Mouse (Mus musculus): ENCODE data around the gene Gm45717. TPM values are rescaled to one million over a fixed set of nuclear protein-coding genes. Genes with fewer than 3 reads are reported as not detected.

The Gm45717 gene
- polyA plus RNA-seq, 2 experiments from 2014 or later = 0.82 TPM; not detected in 1

- ATAC-seq = no peak
Measured at GRCm38 (mm10) chr7:140902036-140902875, 53.5 kb downstream of the Gm45717 start.

- no peak for ATAC-seq
Measured at GRCm38 (mm10) chr7:140900220-140900619, 55.5 kb downstream of the Gm45717 start, which contains the start of gene Cox8b. Cox8b (minus strand) TSS chr7:140900446.

Other genes starting within 250 kb of the Gm45717 start
- gene Cyp2e1, start 192.2 kb downstream of the Gm45717 start, polyA plus RNA-seq (2017; shearing (Covaris generic)) = under 1 TPM in 1 of 2 experiments, not detected in 1; 0.28 TPM
- under 1 TPM in 1 of 2 experiments, not detected in 1; 0.51 TPM for gene Syce1, start 168.1 kb downstream of the Gm45717 start, polyA plus RNA-seq (2017; shearing (Covaris generic))
- gene Zfp941, start 133.8 kb downstream of the Gm45717 start, polyA plus RNA-seq (2017; shearing (Covaris generic)) = under 1 TPM; 0.20 to 0.46 TPM
- not detected for gene Urah, start 120.9 kb downstream of the Gm45717 start, polyA plus RNA-seq (2017; shearing (Covaris generic))
- gene Scgb1c1, start 110.4 kb downstream of the Gm45717 start, polyA plus RNA-seq (2017; shearing (Covaris generic)) = not detected
- not detected for gene Odf3, start 108.1 kb downstream of the Gm45717 start, polyA plus RNA-seq (2017; shearing (Covaris generic))
- gene Gm45785, start 99.6 kb downstream of the Gm45717 start, polyA plus RNA-seq (2017; shearing (Covaris generic)) = not detected
- 10 to 100 TPM; 61.4 to 67.7 TPM for gene Ric8a, start 99.0 kb downstream of the Gm45717 start, polyA plus RNA-seq (2017; shearing (Covaris generic))
- gene Bet1l, start 98.4 kb downstream of the Gm45717 start, polyA plus RNA-seq (2017; shearing (Covaris generic)) = 10 to 100 TPM; 42.8 to 60.4 TPM
- gene Psmd13, start 74.0 kb downstream of the Gm45717 start, polyA plus RNA-seq (2017; shearing (Covaris generic)) = 100 to 1,000 TPM in 1 of 2 experiments, 10 to 100 TPM in 1; 94.9 to 150 TPM
- gene Sirt3, start 73.6 kb downstream of the Gm45717 start, polyA plus RNA-seq (2017; shearing (Covaris generic)) = 10 to 100 TPM in 1 of 2 experiments, 1 to 10 TPM in 1; 9.4 to 12.6 TPM
- not detected for gene Cox8b, start 55.5 kb downstream of the Gm45717 start, polyA plus RNA-seq (2017; shearing (Covaris generic))
- not detected for gene Nlrp6, start 35.0 kb downstream of the Gm45717 start, polyA plus RNA-seq (2017; shearing (Covaris generic))
- gene Pgghg, start 14.5 kb downstream of the Gm45717 start, polyA plus RNA-seq (2017; shearing (Covaris generic)) = 10 to 100 TPM; 15.1 to 30.9 TPM
- gene Ifitm5, start 5.6 kb downstream of the Gm45717 start, polyA plus RNA-seq (2017; shearing (Covaris generic)) = not detected
- gene Ifitm2, start 50 bp upstream of the Gm45717 start, polyA plus RNA-seq (2017; shearing (Covaris generic)) = 10 to 100 TPM; 39.6 to 46.5 TPM
- gene Ifitm1, start 11.3 kb upstream of the Gm45717 start, polyA plus RNA-seq (2017; shearing (Covaris generic)) = not detected
- 1 to 10 TPM; 2.9 to 4.4 TPM for gene Ifitm3, start 54.8 kb upstream of the Gm45717 start, polyA plus RNA-seq (2017; shearing (Covaris generic))
- gene Ifitm6, start 62.0 kb upstream of the Gm45717 start, polyA plus RNA-seq (2017; shearing (Covaris generic)) = not detected
- not detected for gene Gm17387, start 73.2 kb upstream of the Gm45717 start, polyA plus RNA-seq (2017; shearing (Covaris generic))
- gene B4galnt4, start 105.2 kb upstream of the Gm45717 start, polyA plus RNA-seq (2017; shearing (Covaris generic)) = 1 to 10 TPM; 6.6 to 7.8 TPM
- 100 to 1,000 TPM; 293 to 427 TPM for gene Pkp3, start 122.3 kb upstream of the Gm45717 start, polyA plus RNA-seq (2017; shearing (Covaris generic))
- 100 to 1,000 TPM; 202 to 308 TPM for gene Sigirr, start 144.6 kb upstream of the Gm45717 start, polyA plus RNA-seq (2017; shearing (Covaris generic))
- not detected for gene Ano9, start 161.9 kb upstream of the Gm45717 start, polyA plus RNA-seq (2017; shearing (Covaris generic))
- gene Ptdss2, start 166.4 kb upstream of the Gm45717 start, polyA plus RNA-seq (2017; shearing (Covaris generic)) = 10 to 100 TPM in 1 of 2 experiments, 1 to 10 TPM in 1; 6.7 to 10.1 TPM
- 100 to 1,000 TPM; 121 to 188 TPM for gene Rnh1, start 216.9 kb upstream of the Gm45717 start, polyA plus RNA-seq (2017; shearing (Covaris generic))
- gene Hras, start 238.1 kb upstream of the Gm45717 start, polyA plus RNA-seq (2017; shearing (Covaris generic)) = 1 to 10 TPM; 3.8 to 4.3 TPM
- gene Lrrc56, start 238.2 kb upstream of the Gm45717 start, polyA plus RNA-seq (2017; shearing (Covaris generic)) = 1 to 10 TPM; 2.2 to 4.5 TPM